Mouse (Mus musculus): ENCODE data around the gene B4galnt2.

The B4galnt2 gene

GRCm38 (mm10) chr11:95827168-95827447 is 87.6 kb downstream of the B4galnt2 start:
- no peak for DNase-seq (ENCODE audit: low spot score in 2 of 2)

GRCm38 (mm10) chr11:95826317-95827167 is 88.1 kb downstream of the B4galnt2 start:
- DNase-seq (ENCODE audit: low spot score in 2 of 2): no peak

GRCm38 (mm10) chr11:95825625-95826024 is 89.1 kb downstream of the B4galnt2 start:
- DNase-seq (ENCODE audit: low spot score in 2 of 2): no peak

- peak in 1 of 2 experiments; percentile 37 for DNase-seq (ENCODE audit: low spot score in 2 of 2)
Measured at GRCm38 (mm10) chr11:95824877-95825243, 89.8 kb downstream of the B4galnt2 start.

GRCm38 (mm10) chr11:95824071-95824876 is 90.4 kb downstream of the B4galnt2 start, which contains the start of gene Phospho1:
Gene Phospho1 (plus strand): TSS chr11:95824499.
- peak; percentile 77 to 89 for DNase-seq (ENCODE audit: low spot score in 2 of 2)

- no peak for DNase-seq (ENCODE audit: low spot score in 2 of 2)
Measured at GRCm38 (mm10) chr11:95822437-95822836, 92.3 kb downstream of the B4galnt2 start.

GRCm38 (mm10) chr11:95821511-95821910 is 93.2 kb downstream of the B4galnt2 start:
- no peak for DNase-seq (ENCODE audit: low spot score in 2 of 2)

- DNase-seq (ENCODE audit: low spot score in 2 of 2): peak in 1 of 2 experiments; percentile 70
Measured at GRCm38 (mm10) chr11:95819138-95819537, 95.6 kb downstream of the B4galnt2 start.
